Mouse (Mus musculus): ENCODE data around the gene Kremen1.

Gene Kremen1

GRCm38 (mm10) chr11:5261508-5262392 is at the start of gene Kremen1:
TSS of gene Kremen1 (minus strand) at chr11:5261558.
- Histone ChIP-seq H3K9me3 (ENCODE audit: low read length) (no peaks in the 10 kb centered on the region), H3K36me3 (ENCODE audit: insufficient read depth, low read length) (no peaks in the 10 kb centered on the region), H3K4me3 (replicated peaks; ENCODE audit: low read length) (peak within 1 kb of the TSS; percentile 89), H3K4me1 (replicated peaks; ENCODE audit: low read depth, low read length) (peaks cover 44% of the 10 kb centered on the region), H3K27me3 (ENCODE audit: insufficient read depth, low read length) (peaks cover 16% of the 10 kb centered on the region)
- TF ChIP-seq POU5F1 (IDR thresholded peaks at IDR 0.05; ENCODE audit: borderline replicate concordance, low read length) (no peak), CTCF (conservative IDR thresholded peaks at IDR 0.05; ENCODE audit: low read length) (no peak), NANOG (IDR thresholded peaks at IDR 0.05; ENCODE audit: borderline replicate concordance, low read length) (no peak)

GRCm38 (mm10) chr11:5307024-5307905 is 45.9 kb upstream of the Kremen1 start:
- H3K27me3 ChIP-seq (ENCODE audit: insufficient read depth, low read length) = no peaks in the 10 kb centered on the region
- 0 out of 2 replicates have a peak, but pooled peaks cover 2% of the 10 kb centered on the region for H3K36me3 ChIP-seq (ENCODE audit: insufficient read depth, low read length)
- peaks cover 6% of the 10 kb centered on the region for H3K4me1 ChIP-seq (replicated peaks; ENCODE audit: low read depth, low read length)
- TF ChIP-seq POU5F1 (IDR thresholded peaks at IDR 0.05; ENCODE audit: borderline replicate concordance, low read length) (no peak), NANOG (IDR thresholded peaks at IDR 0.05; ENCODE audit: borderline replicate concordance, low read length) (no peak), CTCF (conservative IDR thresholded peaks at IDR 0.05; ENCODE audit: low read length) (no peak)
- no peak overlapping the region for H3K4me3 ChIP-seq (replicated peaks; ENCODE audit: low read length)
- no peaks in the 10 kb centered on the region for H3K9me3 ChIP-seq (ENCODE audit: low read length)

DNA sequence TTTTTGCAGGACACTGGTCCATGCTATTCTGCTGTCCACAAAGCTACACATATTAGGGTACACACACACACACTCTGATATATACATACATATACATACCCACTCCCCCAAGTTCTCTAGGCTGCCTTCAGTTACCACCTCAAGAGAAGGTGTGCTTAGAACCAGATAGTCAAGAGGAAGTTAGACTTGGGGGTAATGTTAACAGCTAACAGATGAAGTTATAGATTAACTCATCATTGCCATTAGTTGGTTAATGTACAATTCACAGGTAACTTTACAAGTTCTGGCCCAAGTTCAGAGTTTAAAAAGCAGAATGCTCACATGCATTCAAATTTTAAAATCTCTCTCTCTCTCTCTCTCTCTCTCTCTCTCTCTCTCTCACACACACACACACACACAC is 44.7 kb upstream of the Kremen1 start:
- no peak overlapping the region for H3K4me3 ChIP-seq (replicated peaks; ENCODE audit: low read length)
- H3K27me3 ChIP-seq (ENCODE audit: insufficient read depth, low read length) = no peaks in the 10 kb centered on the region
- H3K36me3 ChIP-seq (ENCODE audit: insufficient read depth, low read length) = no peaks in the 10 kb centered on the region
- TF ChIP-seq POU5F1 (IDR thresholded peaks at IDR 0.05; ENCODE audit: borderline replicate concordance, low read length) = no peak
- no peak for TF ChIP-seq NANOG (IDR thresholded peaks at IDR 0.05; ENCODE audit: borderline replicate concordance, low read length)
- no peak for TF ChIP-seq CTCF (conservative IDR thresholded peaks at IDR 0.05; ENCODE audit: low read length)
- peaks cover 6% of the 10 kb centered on the region for H3K4me1 ChIP-seq (replicated peaks; ENCODE audit: low read depth, low read length)
- H3K9me3 ChIP-seq (ENCODE audit: low read length) = no peaks in the 10 kb centered on the region

- Histone ChIP-seq H3K27me3 (ENCODE audit: insufficient read depth, low read length) (no peaks in the 10 kb centered on the region), H3K9me3 (ENCODE audit: low read length) (no peaks in the 10 kb centered on the region), H3K4me3 (replicated peaks; ENCODE audit: low read length) (no peak overlapping the region), H3K36me3 (ENCODE audit: insufficient read depth, low read length) (no peaks in the 10 kb centered on the region), H3K4me1 (replicated peaks; ENCODE audit: low read depth, low read length) (peaks cover 11% of the 10 kb centered on the region)
- no peak for TF ChIP-seq NANOG (IDR thresholded peaks at IDR 0.05; ENCODE audit: borderline replicate concordance, low read length)
- TF ChIP-seq POU5F1 (IDR thresholded peaks at IDR 0.05; ENCODE audit: borderline replicate concordance, low read length) = no peak
- TF ChIP-seq CTCF (conservative IDR thresholded peaks at IDR 0.05; ENCODE audit: low read length) = no peak
These were observed 43.2 kb upstream of the Kremen1 start for GRCm38 (mm10) chr11:5304526-5304925.

DNA sequence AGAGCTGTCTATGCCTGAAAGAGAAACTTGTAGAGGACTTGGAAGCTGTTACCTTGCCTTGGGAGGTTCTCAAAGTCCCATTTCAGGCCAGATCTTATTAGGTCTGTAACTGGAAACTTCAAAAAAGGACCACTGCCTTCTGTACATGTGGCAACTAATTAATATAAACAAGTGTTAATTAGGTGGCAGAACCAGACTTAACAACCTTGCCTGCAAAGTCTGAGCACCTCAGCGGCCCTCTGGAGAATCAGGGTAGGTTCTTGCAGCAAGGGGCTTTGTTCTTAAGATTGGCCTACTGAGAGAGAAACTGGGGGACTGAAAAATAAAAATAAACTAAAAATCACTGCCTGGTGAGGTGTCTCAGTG is 36.6 kb upstream of the Kremen1 start:
- peaks cover 16% of the 10 kb centered on the region for H3K4me1 ChIP-seq (replicated peaks; ENCODE audit: low read depth, low read length)
- no peaks in the 10 kb centered on the region for H3K9me3 ChIP-seq (ENCODE audit: low read length)
- TF ChIP-seq CTCF (conservative IDR thresholded peaks at IDR 0.05; ENCODE audit: low read length) (no peak), POU5F1 (IDR thresholded peaks at IDR 0.05; ENCODE audit: borderline replicate concordance, low read length) (no peak), NANOG (IDR thresholded peaks at IDR 0.05; ENCODE audit: borderline replicate concordance, low read length) (no peak)

GRCm38 (mm10) chr11:5297148-5298006 is 36.0 kb upstream of the Kremen1 start:
- peaks cover 16% of the 10 kb centered on the region for H3K4me1 ChIP-seq (replicated peaks; ENCODE audit: low read depth, low read length)
- TF ChIP-seq POU5F1 (IDR thresholded peaks at IDR 0.05; ENCODE audit: borderline replicate concordance, low read length) = no peak
- no peak for TF ChIP-seq NANOG (IDR thresholded peaks at IDR 0.05; ENCODE audit: borderline replicate concordance, low read length)
- no peak for TF ChIP-seq CTCF (conservative IDR thresholded peaks at IDR 0.05; ENCODE audit: low read length)
- no peak overlapping the region for H3K4me3 ChIP-seq (replicated peaks; ENCODE audit: low read length)
- H3K27me3 ChIP-seq (ENCODE audit: insufficient read depth, low read length) = no peaks in the 10 kb centered on the region
- peaks cover 5% of the 10 kb centered on the region; the same call in 1 of the 2 replicates for H3K36me3 ChIP-seq (ENCODE audit: insufficient read depth, low read length)
- H3K9me3 ChIP-seq (ENCODE audit: low read length) = no peaks in the 10 kb centered on the region

More for the DNA sequence above, 36.6 kb upstream of the Kremen1 start:
- no peak overlapping the region for H3K4me3 ChIP-seq (replicated peaks; ENCODE audit: low read length)
- peaks cover 5% of the 10 kb centered on the region; the same call in 1 of the 2 replicates for H3K36me3 ChIP-seq (ENCODE audit: insufficient read depth, low read length)
- H3K27me3 ChIP-seq (ENCODE audit: insufficient read depth, low read length) = no peaks in the 10 kb centered on the region

DNA sequence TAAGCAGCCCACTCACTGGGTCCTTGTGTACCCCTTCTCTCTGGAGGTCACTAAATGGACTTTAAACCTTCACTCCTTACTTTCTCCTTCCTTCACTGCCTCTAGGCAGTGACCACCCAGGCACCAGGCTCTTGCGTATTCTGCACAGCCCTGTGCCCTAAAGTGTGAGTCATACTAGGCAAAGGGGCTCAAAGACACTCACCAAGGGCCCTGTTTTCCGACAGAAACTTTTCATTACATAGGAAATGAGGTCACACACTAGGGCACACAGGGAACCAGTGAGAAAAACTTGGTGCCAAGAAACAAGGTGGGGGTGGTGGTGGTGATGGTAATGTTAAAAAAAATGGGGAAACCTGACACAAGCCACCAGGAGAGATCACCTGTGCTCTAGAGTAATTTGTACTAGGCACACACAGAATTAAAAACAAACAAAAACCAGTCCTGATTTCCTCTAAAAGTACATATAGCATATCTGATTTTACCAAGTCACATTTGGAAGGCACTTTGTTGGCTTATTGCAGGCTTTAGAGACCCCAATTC is 35.3 kb upstream of the Kremen1 start:
- TF ChIP-seq CTCF (conservative IDR thresholded peaks at IDR 0.05; ENCODE audit: low read length) (no peak), NANOG (IDR thresholded peaks at IDR 0.05; ENCODE audit: borderline replicate concordance, low read length) (no peak), POU5F1 (IDR thresholded peaks at IDR 0.05; ENCODE audit: borderline replicate concordance, low read length) (no peak)
- no peaks in the 10 kb centered on the region for H3K27me3 ChIP-seq (ENCODE audit: insufficient read depth, low read length)
- peaks cover 16% of the 10 kb centered on the region for H3K4me1 ChIP-seq (replicated peaks; ENCODE audit: low read depth, low read length)
- peaks cover 5% of the 10 kb centered on the region; the same call in 1 of the 2 replicates for H3K36me3 ChIP-seq (ENCODE audit: insufficient read depth, low read length)
- H3K4me3 ChIP-seq (replicated peaks; ENCODE audit: low read length) = no peak overlapping the region
- no peaks in the 10 kb centered on the region for H3K9me3 ChIP-seq (ENCODE audit: low read length)
